Mouse (Mus musculus) hindbrain, embryonic 11.5 days (tissue): ENCODE measurements around the gene Dhh. TPM values are rescaled to one million over a fixed set of nuclear protein-coding genes. Genes with fewer than 3 reads are reported as not detected.

ENCODE experiments used
- ATAC-seq: fragments of 200-750 bp; cut with Nextera tagmentation; 2 replicates; pipeline ENCODE4 v1.8.0; 2017; ENCODE audit warnings: mild to moderate bottlenecking, moderate TSS enrichment, moderate library complexity; ENCODE audit not compliant: low FRiP score
- DNase-seq: peaks from one replicate; pipeline ENCODE4 v3.0.0-alpha.2; 2015; ENCODE audit warnings: low spot score
- H3K27ac ChIP-seq: fragments of 300-500 bp; sonication (generic); 2 replicates; pipeline ENCODE4 v1.5.1; 2014; ENCODE audit warnings: mild to moderate bottlenecking, low read depth, low read length
- H3K27me3 ChIP-seq: fragments of 300-500 bp; sonication (generic); 2 replicates; pipeline ENCODE4 v1.6.1; 2014; ENCODE audit warnings: mild to moderate bottlenecking, low read length, moderate library complexity, mixed read lengths; ENCODE audit not compliant: control insufficient read depth, insufficient read depth
- H3K36me3 ChIP-seq: fragments of 300-500 bp; sonication (generic); 2 replicates; pipeline ENCODE4 v1.6.1; 2014; ENCODE audit warnings: mild to moderate bottlenecking, low read length, moderate library complexity, mixed read lengths; ENCODE audit not compliant: control insufficient read depth, insufficient read depth
- H3K4me1 ChIP-seq: fragments of 300-500 bp; sonication (generic); replicated peaks from 2 replicates; pipeline ENCODE4 v1.6.1; 2014; ENCODE audit warnings: low read length, mixed read lengths; ENCODE audit not compliant: control insufficient read depth, insufficient read depth
- H3K4me2 ChIP-seq: fragments of 300-500 bp; sonication (generic); replicated peaks from 2 replicates; pipeline ENCODE4 v1.6.1; 2014; ENCODE audit warnings: mild to moderate bottlenecking, low read depth, low read length
- H3K4me3 ChIP-seq: fragments of 300-500 bp; sonication (generic); 2 replicates; pipeline ENCODE4 v1.5.1; 2014; ENCODE audit warnings: low read depth, low read length
- H3K9ac ChIP-seq: fragments of 300-500 bp; sonication (generic); 2 replicates; pipeline ENCODE4 v1.6.1; 2014; ENCODE audit warnings: low read depth, low read length
- H3K9me3 ChIP-seq: fragments of 300-500 bp; sonication (generic); 2 replicates; pipeline ENCODE4 v1.6.1; 2016; ENCODE audit warnings: low read length; ENCODE audit not compliant: control insufficient read depth
- WGBS: fragments of 180-500 bp; shearing (Covaris S2); extraction: QIAGEN DNeasy Blood & Tissue Kit; methylation state at CpG from one replicate; pipeline ENCODE4 v1.1.7; 2014; 5-methylcytosine and 5-hydroxymethylcytosine counted together
- polyA plus RNA-seq: library from polyadenylated mRNA; unstranded; fragments of >200 nt; fragmentation: Nextera tagmentation; extraction: Ambion mirVana; gene quantifications from 2 replicates; pipeline ENCODE4 v1.2.1, GENCODE M21; 2014

Gene Dhh
- polyA plus RNA-seq: 0.56 and 0.68 TPM in 2 replicates

- H3K4me3 ChIP-seq: peak within 1 kb of the TSS; percentile 20; the same call in 1 of the 2 replicates
- H3K27me3 ChIP-seq: peaks cover 62% of the 10 kb centered on the region
- ATAC-seq: no peak
- peaks cover 25% of the 10 kb centered on the region for H3K4me1 ChIP-seq
- no peaks in the 10 kb centered on the region for H3K9me3 ChIP-seq
- H3K36me3 ChIP-seq: no peaks in the 10 kb centered on the region
- peak within 1 kb of the TSS; percentile 34 for H3K4me2 ChIP-seq
- 1% methylated on average over 41 of the region's 41 CpGs for WGBS
- H3K9ac ChIP-seq: 0 out of 2 replicates have a peak within 1 kb of the TSS, but pooled peaks have one; percentile 15
- H3K27ac ChIP-seq: no peak within 1 kb of the TSS
- DNase-seq: peak; percentile 53
Observed at GRCm38 (mm10) chr15:98897928-98898800, at the start of gene Dhh. TSS of gene Dhh (minus strand) at chr15:98898540.

DNA sequence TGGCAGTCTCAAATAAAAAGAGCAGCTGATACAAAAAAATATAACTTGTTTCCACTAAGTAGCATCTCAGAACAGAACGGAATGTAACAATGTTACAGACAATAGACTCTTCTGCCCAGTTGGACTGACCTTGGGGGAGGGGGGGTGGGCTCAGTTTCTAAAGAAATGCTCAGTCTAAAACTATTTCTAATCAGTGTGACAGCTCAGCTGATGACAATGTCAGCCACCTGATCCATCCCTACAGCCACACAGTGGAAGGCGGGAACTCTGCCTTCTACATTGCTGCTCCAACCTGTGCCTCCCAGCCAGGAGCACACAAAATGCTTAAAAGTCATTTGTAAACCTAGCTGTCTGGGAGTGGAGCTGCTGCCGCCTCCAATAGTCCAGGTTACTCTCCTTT is 49.5 kb upstream of the Dhh start:
- H3K4me3 ChIP-seq: no peak overlapping the region
- no peaks in the 10 kb centered on the region for H3K27me3 ChIP-seq
- no peak overlapping the region for H3K4me2 ChIP-seq
- ATAC-seq (no peak), DNase-seq (peak; percentile 15)
- H3K36me3 ChIP-seq: no peaks in the 10 kb centered on the region
- no peak overlapping the region for H3K9ac ChIP-seq
- H3K9me3 ChIP-seq: no peaks in the 10 kb centered on the region
- H3K27ac ChIP-seq: no peak overlapping the region
- 42% methylated on average over 3 of the region's 3 CpGs for WGBS
- H3K4me1 ChIP-seq: no peaks in the 10 kb centered on the region

GRCm38 (mm10) chr15:98943133-98943532 is 44.8 kb upstream of the Dhh start:
- no peaks in the 10 kb centered on the region for H3K4me1 ChIP-seq
- no peaks in the 10 kb centered on the region for H3K9me3 ChIP-seq
- no peak for DNase-seq
- no peak overlapping the region for H3K27ac ChIP-seq
- H3K27me3 ChIP-seq: no peaks in the 10 kb centered on the region
- H3K9ac ChIP-seq: no peak overlapping the region
- H3K4me3 ChIP-seq: no peak overlapping the region
- H3K36me3 ChIP-seq: no peaks in the 10 kb centered on the region
- no peak for ATAC-seq
- no peak overlapping the region for H3K4me2 ChIP-seq
- 79% methylated on average over 4 of the region's 4 CpGs for WGBS

GRCm38 (mm10) chr15:98942081-98942480 is 43.7 kb upstream of the Dhh start:
- no peaks in the 10 kb centered on the region for H3K4me1 ChIP-seq
- ATAC-seq (no peak), DNase-seq (no peak)
- WGBS: 94% methylated on average over 4 of the region's 4 CpGs
- H3K4me2 ChIP-seq: no peak overlapping the region
- H3K9me3 ChIP-seq: no peaks in the 10 kb centered on the region
- no peaks in the 10 kb centered on the region for H3K27me3 ChIP-seq
- H3K27ac ChIP-seq: no peak overlapping the region
- H3K36me3 ChIP-seq: no peaks in the 10 kb centered on the region
- no peak overlapping the region for H3K9ac ChIP-seq
- H3K4me3 ChIP-seq: no peak overlapping the region

DNA sequence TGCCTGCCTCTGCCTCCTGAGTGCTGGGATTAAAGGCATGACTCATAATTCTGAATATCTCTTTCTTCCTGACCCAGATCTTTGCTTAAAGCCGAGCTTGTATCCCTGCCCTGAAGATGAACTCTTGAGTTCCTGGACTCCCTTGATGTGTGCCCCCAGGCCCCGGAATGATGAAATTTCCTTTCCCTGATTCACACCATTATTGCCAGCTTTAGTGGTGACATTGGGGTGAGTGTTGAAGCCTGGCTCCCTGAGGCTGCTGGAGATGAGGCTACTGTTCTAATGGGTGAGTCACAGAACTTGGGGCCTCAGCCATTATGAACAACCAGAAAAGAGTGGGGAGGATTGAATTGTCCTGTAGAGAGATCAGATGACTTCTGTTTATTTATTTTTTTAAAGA is 43.2 kb upstream of the Dhh start:
- H3K27ac ChIP-seq: no peak overlapping the region
- 84% methylated on average over 2 of the region's 2 CpGs for WGBS
- ATAC-seq (no peak), DNase-seq (no peak)
- no peak overlapping the region for H3K4me3 ChIP-seq
- H3K36me3 ChIP-seq: no peaks in the 10 kb centered on the region
- no peak overlapping the region for H3K9ac ChIP-seq
- no peaks in the 10 kb centered on the region for H3K4me1 ChIP-seq
- no peaks in the 10 kb centered on the region for H3K9me3 ChIP-seq
- no peak overlapping the region for H3K4me2 ChIP-seq
- no peaks in the 10 kb centered on the region for H3K27me3 ChIP-seq

- Histone ChIP-seq H3K4me3 (no peak overlapping the region), H3K27me3 (no peaks in the 10 kb centered on the region), H3K36me3 (no peaks in the 10 kb centered on the region), H3K4me2 (no peak overlapping the region), H3K27ac (no peak overlapping the region), H3K9ac (no peak overlapping the region), H3K4me1 (no peaks in the 10 kb centered on the region), H3K9me3 (no peaks in the 10 kb centered on the region)
- DNase-seq (no peak), ATAC-seq (no peak)
- 77% methylated on average over 10 of the region's 10 CpGs for WGBS
Observed at GRCm38 (mm10) chr15:98940816-98941215, 42.5 kb upstream of the Dhh start.

GRCm38 (mm10) chr15:98934217-98934839 is 36.0 kb upstream of the Dhh start, which contains the start of gene Tuba1b:
TSS of gene Tuba1b (minus strand) at chr15:98934565.
- DNase-seq (peak; percentile 94), ATAC-seq (peak; percentile 95)
- peak within 1 kb of the TSS; percentile 96 for H3K27ac ChIP-seq
- peak within 1 kb of the TSS; percentile 94 for H3K9ac ChIP-seq
- no peaks in the 10 kb centered on the region for H3K27me3 ChIP-seq
- peaks cover 7% of the 10 kb centered on the region for H3K4me1 ChIP-seq
- WGBS: under 1% methylated on average over 57 of the region's 58 CpGs
- H3K4me3 ChIP-seq: peak within 1 kb of the TSS; percentile 72
- H3K36me3 ChIP-seq: no peaks in the 10 kb centered on the region
- H3K4me2 ChIP-seq: peak within 1 kb of the TSS; percentile 88
- no peaks in the 10 kb centered on the region for H3K9me3 ChIP-seq

GRCm38 (mm10) chr15:98933833-98934216 is 35.5 kb upstream of the Dhh start:
- Histone ChIP-seq H3K27ac (peak overlapping the region; percentile 96), H3K27me3 (no peaks in the 10 kb centered on the region), H3K4me2 (peak overlapping the region; percentile 88), H3K9ac (peak overlapping the region; percentile 94), H3K9me3 (no peaks in the 10 kb centered on the region), H3K4me1 (peaks cover 7% of the 10 kb centered on the region), H3K4me3 (peak overlapping the region; percentile 72), H3K36me3 (no peaks in the 10 kb centered on the region)
- DNase-seq (peak; percentile 99), ATAC-seq (peak; percentile 90)
- whole genome bisulfite sequencing: under 1% methylated on average over 35 of the region's 35 CpGs
